Mouse (Mus musculus) G1E (cell line): ENCODE measurements around the gene Nrl. TPM values are rescaled to one million over a fixed set of nuclear protein-coding genes. Genes with fewer than 3 reads are reported as not detected.

ENCODE experiments used
- ATAC-seq: 2 replicates; pipeline ENCODE4 v1.8.0; 2016; ENCODE audit warnings: mild to moderate bottlenecking; ENCODE audit not compliant: insufficient number of reproducible peaks, poor library complexity, low FRiP score, severe bottlenecking; ENCODE audit errors: extremely low read depth
- DNase-seq: peaks from one replicate; pipeline ENCODE4 v3.0.0; 2012; ENCODE audit warnings: low spot score
- H3K27me3 ChIP-seq: 2 replicates; pipeline ENCODE4 v1.6.1; 2012; ENCODE audit warnings: mild to moderate bottlenecking, low read length, inconsistent platforms; ENCODE audit not compliant: insufficient read depth
- H3K36me3 ChIP-seq: replicated peaks from 2 replicates; pipeline ENCODE3; 2012; ENCODE audit warnings: mild to moderate bottlenecking, inconsistent platforms
- H3K4me1 ChIP-seq: 2 replicates; pipeline ENCODE4 v1.6.1; 2012; ENCODE audit warnings: low read depth, low read length, inconsistent platforms, mixed read lengths; ENCODE audit not compliant: insufficient read depth
- H3K4me3 ChIP-seq: 2 replicates; pipeline ENCODE4 v1.5.1; 2012; ENCODE audit warnings: low read depth, mild to moderate bottlenecking, inconsistent platforms, low read length, moderate library complexity, mixed read lengths
- H3K9me3 ChIP-seq: replicated peaks from 2 replicates; pipeline ENCODE4 v1.6.1; 2012; ENCODE audit warnings: inconsistent platforms
- CTCF ChIP-seq: IDR thresholded peaks from 2 replicates; pipeline ENCODE4 v1.5.1; 2012; ENCODE audit warnings: low read depth, low read length, inconsistent platforms, mixed read lengths
- GATA1 ChIP-seq: IDR thresholded peaks from 2 replicates; pipeline ENCODE4 v1.6.1; 2012; ENCODE audit warnings: borderline replicate concordance, low read length, inconsistent platforms, mixed read lengths
- GATA2 ChIP-seq: IDR thresholded peaks from 2 replicates; pipeline ENCODE4 v1.6.1; 2012; ENCODE audit warnings: low read depth, low read length, inconsistent platforms, borderline replicate concordance
- POLR2AphosphoS5 ChIP-seq: IDR thresholded peaks from 2 replicates; pipeline ENCODE4 v1.6.1; 2012; ENCODE audit warnings: low read depth, low read length, inconsistent platforms; ENCODE audit not compliant: insufficient replicate concordance
- TAL1 ChIP-seq: conservative IDR thresholded peaks from 2 replicates; pipeline ENCODE4 v1.6.1; 2012; ENCODE audit warnings: low read depth, low read length, inconsistent platforms, mixed read lengths
- polyA plus RNA-seq: library from polyadenylated mRNA; stranded (reverse); fragments of >175 nt; gene quantifications from 2 replicates; pipeline ENCODE4 v1.2.3, GENCODE M21; 2012
- total RNA-seq, 2 experiments: library from RNA; stranded (forward) in 1 of 2; stranded (reverse) in 1 of 2; fragments of 200-1000 nt in 1 of 2; fragments of >200 nt in 1 of 2; fragmentation: Nextera tagmentation in 1 of 2; gene quantifications; 2 replicates each; pipeline ENCODE4 v1.2.3; 2014 to 2017

Nrl gene
- total and polyA plus RNA-seq, 3 experiments = 0.27 TPM; not detected in 2

DNA sequence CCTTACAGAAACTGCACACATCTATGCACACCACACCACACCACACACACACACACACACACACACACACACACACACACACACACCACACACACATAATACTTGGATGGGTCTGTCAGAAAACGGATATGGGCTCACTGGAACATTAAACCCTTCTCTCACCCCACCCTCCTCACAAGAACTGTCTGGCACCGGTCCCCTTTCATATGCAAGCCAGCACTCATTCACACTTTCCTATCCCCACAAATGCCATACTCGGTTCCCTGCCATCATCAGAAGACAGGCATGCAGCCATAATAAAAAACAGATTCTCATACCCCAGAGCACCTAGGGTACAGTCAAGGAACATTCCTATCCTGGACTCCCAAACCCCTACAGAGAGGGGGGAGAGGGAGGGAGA lies 32.7 kb downstream of the Nrl start:
- ATAC-seq (no peak), DNase-seq (no peak)
- no peak overlapping the region for H3K4me3 ChIP-seq
- H3K4me1 ChIP-seq = peaks cover 38% of the 10 kb centered on the region
- peaks cover 26% of the 10 kb centered on the region for H3K36me3 ChIP-seq
- TF ChIP-seq CTCF = no peak
- no peak for TF ChIP-seq POLR2AphosphoS5
- TF ChIP-seq TAL1 = no peak
- TF ChIP-seq GATA1 = no peak
- no peak for TF ChIP-seq GATA2
- H3K9me3 ChIP-seq = no peaks in the 10 kb centered on the region
- H3K27me3 ChIP-seq = peaks cover 15% of the 10 kb centered on the region; the same call in 1 of the 2 replicates

DNA sequence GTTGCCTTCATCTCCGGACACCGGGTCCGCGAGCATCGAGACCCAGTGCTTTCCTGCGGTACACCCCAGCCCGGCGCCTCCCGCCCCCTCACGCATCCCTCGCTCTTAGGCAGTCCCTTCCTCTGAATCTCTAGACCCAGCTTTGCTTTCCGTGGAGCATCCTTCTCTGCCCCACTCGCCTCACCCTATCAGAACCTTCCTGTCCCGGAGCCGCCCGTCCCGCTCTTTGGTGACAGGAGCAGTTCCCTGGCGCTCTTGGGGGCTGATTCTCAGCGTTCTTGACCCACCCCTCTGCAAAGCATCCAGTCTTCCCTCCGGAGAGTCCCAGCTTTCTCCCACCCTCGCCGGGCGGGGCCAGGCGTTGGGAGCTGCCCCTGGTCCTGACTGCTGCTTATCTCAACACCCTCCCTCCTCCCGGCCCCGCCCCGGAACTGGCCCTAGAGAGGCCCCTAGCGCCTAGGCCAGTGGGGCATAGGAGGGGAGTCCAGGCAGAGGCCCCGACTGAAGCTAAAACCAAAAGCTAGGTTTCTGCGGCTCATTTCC lies 33.4 kb downstream of the Nrl start:
- TF ChIP-seq GATA1 (no peak), POLR2AphosphoS5 (no peak), TAL1 (no peak)
- DNase-seq (peak; percentile 83), ATAC-seq (peak; percentile 93)
- peaks cover 33% of the 10 kb centered on the region for H3K36me3 ChIP-seq
- H3K4me1 ChIP-seq = peaks cover 41% of the 10 kb centered on the region
- H3K4me3 ChIP-seq = peak overlapping the region; percentile 75
- H3K27me3 ChIP-seq = peaks cover 15% of the 10 kb centered on the region; the same call in 1 of the 2 replicates
- no peaks in the 10 kb centered on the region for H3K9me3 ChIP-seq

DNA sequence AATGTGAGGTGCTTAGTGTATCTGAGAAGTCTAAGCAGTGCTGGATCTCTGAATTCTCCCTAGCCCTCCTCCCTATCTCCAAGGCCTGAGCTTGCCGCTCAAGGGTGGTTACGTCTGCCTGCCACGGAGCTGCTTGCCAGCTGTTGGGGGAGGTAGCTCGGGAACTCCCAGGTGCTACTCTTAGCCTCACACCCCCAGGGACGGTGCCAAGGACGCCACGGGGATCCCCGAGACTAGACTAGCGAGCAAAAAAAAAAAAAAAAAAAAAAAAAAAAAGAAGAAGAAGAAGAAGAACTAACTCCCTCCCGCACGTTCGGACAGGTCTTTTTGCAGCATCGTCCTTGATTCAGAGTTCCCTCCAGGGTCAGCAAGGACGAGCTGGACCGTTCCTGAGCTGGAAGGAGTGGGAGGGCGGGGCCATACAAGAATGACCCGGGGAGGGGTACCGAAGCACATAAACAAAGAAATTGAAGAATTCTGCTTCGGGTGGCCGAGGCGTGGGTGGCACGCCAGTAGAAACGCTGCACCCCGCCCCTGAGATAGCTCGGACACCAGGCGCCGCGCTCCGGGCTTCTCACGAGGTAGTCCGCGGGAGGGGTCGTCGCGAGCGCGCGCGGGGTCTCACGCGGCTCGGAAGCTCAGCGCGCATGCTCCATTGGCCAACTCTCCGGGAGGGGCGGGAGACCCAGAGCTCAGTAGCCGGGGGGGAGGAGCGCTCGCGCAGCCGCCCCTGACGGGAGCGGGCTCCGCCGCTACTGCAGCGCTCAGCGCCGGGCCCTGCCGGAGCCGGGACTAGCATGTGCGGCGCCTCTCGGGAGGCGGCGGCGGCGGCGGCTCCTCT lies 34.2 kb downstream of the Nrl start, which contains the start of gene Carmil3:
Gene Carmil3 (plus strand): TSS at position 291 of the 841 bp plus-strand sequence.
- peak; percentile 70 for DNase-seq
- Histone ChIP-seq H3K4me3 (peak within 1 kb of the TSS; percentile 75), H3K4me1 (peaks cover 37% of the 10 kb centered on the region), H3K27me3 (peaks cover 15% of the 10 kb centered on the region; the same call in 1 of the 2 replicates), H3K9me3 (no peaks in the 10 kb centered on the region), H3K36me3 (peaks cover 40% of the 10 kb centered on the region)
- TF ChIP-seq POLR2AphosphoS5 (no peak), GATA1 (no peak), CTCF (no peak), TAL1 (no peak), GATA2 (no peak)
- no peak for ATAC-seq

DNA sequence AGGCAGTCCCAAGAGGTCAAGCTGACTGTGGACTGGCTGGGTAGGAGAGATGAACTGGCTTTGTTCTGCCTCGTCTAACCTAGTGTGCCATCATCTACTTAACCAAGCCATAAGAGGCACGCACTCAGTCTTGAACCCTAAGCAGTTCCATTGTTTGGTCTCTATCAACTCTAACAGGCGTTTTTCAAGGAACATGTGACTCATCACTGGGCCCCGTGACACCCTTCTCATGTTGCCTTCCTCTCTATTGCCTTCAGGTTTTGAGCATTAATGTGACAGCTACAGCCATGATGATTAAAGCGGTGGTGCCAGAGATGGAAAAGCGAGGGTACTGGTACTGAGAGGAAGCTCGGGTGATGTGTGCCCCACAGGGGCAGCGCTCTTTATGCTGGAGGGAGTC lies 37.9 kb downstream of the Nrl start:
- no peak for ATAC-seq
- Histone ChIP-seq H3K9me3 (no peaks in the 10 kb centered on the region), H3K4me3 (no peak overlapping the region), H3K4me1 (peaks cover 29% of the 10 kb centered on the region), H3K36me3 (peaks cover 63% of the 10 kb centered on the region), H3K27me3 (no peaks in the 10 kb centered on the region)
- no peak for DNase-seq
- no peak for TF ChIP-seq GATA1
- TF ChIP-seq POLR2AphosphoS5 = no peak
- TF ChIP-seq CTCF = no peak
- no peak for TF ChIP-seq GATA2
- TF ChIP-seq TAL1 = no peak

DNA sequence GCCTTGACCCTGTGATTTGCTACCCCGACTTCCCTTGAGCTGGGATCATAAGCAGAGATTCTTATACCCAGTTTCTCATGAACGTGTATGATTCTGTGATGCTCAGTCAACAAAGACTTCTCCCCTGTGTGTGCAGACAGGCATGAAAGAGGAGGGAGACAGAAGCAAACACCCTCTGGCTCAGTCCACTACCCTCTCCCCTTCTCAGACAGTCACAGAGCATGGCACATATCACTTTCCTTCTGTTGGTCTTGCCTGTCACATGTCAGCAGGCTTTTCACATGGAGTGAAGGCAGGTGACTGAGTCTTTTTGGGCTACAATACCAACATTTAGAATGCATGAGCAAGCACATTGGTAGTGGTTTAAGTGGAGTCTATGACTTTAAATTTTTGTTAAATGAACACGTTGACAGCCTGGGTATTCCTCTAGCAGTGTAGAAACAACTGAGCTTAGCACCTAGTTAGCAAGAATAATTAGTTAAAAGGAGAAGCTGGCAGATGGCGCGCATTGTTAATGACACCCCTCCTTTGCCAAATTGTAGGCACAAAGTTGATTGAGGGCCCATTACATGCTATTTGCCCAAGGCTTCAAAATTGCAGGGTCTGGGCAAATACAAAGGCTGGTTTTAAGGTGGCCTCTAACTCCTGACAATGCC lies 40.2 kb downstream of the Nrl start:
- ATAC-seq (no peak), DNase-seq (no peak)
- H3K4me1 ChIP-seq = peaks cover 26% of the 10 kb centered on the region
- H3K9me3 ChIP-seq = no peaks in the 10 kb centered on the region
- TF ChIP-seq POLR2AphosphoS5 (no peak), TAL1 (no peak), GATA1 (no peak), GATA2 (no peak)
- H3K36me3 ChIP-seq = peaks cover 81% of the 10 kb centered on the region
- H3K27me3 ChIP-seq = no peaks in the 10 kb centered on the region
- H3K4me3 ChIP-seq = no peak overlapping the region

DNA sequence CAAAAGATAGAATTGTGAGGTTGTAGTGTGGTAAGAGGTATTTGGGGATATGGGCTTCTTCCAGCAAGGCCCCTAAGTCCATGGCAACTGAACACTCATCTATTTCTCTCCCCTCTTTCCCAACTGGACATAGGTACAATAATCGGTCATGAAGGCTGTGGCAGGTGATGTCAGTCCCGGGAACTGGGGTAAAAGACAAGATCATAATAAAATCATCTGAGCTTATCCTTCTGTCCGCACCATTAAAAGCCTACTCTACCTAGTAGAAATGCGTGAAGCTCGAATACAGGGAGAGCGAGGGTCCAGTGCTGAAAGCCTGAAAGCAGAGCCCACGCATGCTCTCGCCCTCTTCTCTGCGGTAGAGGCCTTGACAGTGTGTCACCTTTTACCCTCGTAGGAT lies 45.2 kb downstream of the Nrl start:
- ATAC-seq (no peak), DNase-seq (no peak)
- H3K36me3 ChIP-seq = peaks cover 37% of the 10 kb centered on the region
- peaks cover 39% of the 10 kb centered on the region for H3K4me1 ChIP-seq
- H3K4me3 ChIP-seq = peak overlapping the region; percentile 25; the same call in 1 of the 2 replicates
- no peaks in the 10 kb centered on the region for H3K27me3 ChIP-seq
- TF ChIP-seq GATA2 (no peak), POLR2AphosphoS5 (no peak), GATA1 (no peak), TAL1 (no peak), CTCF (no peak)
- H3K9me3 ChIP-seq = no peaks in the 10 kb centered on the region
